Mouse (Mus musculus) embryonic facial prominence, embryonic 10.5 days (tissue): Measurements from ENCODE around the gene Tmem145. TPM values are rescaled to one million over a fixed set of nuclear protein-coding genes. Genes with fewer than 3 reads are reported as not detected.

Source experiments
- DNase-seq: peaks from one replicate; pipeline ENCODE4 v3.0.0-alpha.2; 2017; ENCODE audit warnings: low spot score
- H3K27ac ChIP-seq: fragments of 300-500 bp; sonication (generic); replicated peaks from 2 replicates; pipeline ENCODE4 v1.5.1; 2016; ENCODE audit warnings: mild to moderate bottlenecking
- H3K27me3 ChIP-seq: fragments of 300-500 bp; sonication (generic); replicated peaks from 2 replicates; pipeline ENCODE4 v1.6.1; 2016; ENCODE audit warnings: low read depth, mild to moderate bottlenecking; ENCODE audit not compliant: poor library complexity, severe bottlenecking
- H3K36me3 ChIP-seq: fragments of 300-500 bp; sonication (generic); replicated peaks from 2 replicates; pipeline ENCODE4 v1.6.1; 2016; ENCODE audit warnings: mild to moderate bottlenecking, moderate library complexity
- H3K4me1 ChIP-seq: fragments of 300-500 bp; sonication (generic); 2 replicates; pipeline ENCODE4 v1.6.1; 2016
- H3K4me3 ChIP-seq: fragments of 300-500 bp; sonication (generic); 2 replicates; pipeline ENCODE4 v1.5.1; 2016; ENCODE audit warnings: mild to moderate bottlenecking, moderate library complexity
- H3K9me3 ChIP-seq: fragments of 300-500 bp; sonication (generic); 2 replicates; pipeline ENCODE4 v1.6.1; 2016; ENCODE audit warnings: mild to moderate bottlenecking
- WGBS: fragments of 180-500 bp; shearing (Covaris S2); methylation state at CpG from one replicate; pipeline ENCODE4 v1.1.7; 2016; 5-methylcytosine and 5-hydroxymethylcytosine counted together
- polyA plus RNA-seq: library from polyadenylated mRNA; unstranded; fragments of >200 nt; fragmentation: Nextera tagmentation; extraction: Ambion mirVana; gene quantifications from 2 replicates; pipeline ENCODE4 v1.2.1, GENCODE M21; 2016

Gene Tmem145
- polyA plus RNA-seq, 1 experiment from 2014 or later = 1.0 TPM

DNA sequence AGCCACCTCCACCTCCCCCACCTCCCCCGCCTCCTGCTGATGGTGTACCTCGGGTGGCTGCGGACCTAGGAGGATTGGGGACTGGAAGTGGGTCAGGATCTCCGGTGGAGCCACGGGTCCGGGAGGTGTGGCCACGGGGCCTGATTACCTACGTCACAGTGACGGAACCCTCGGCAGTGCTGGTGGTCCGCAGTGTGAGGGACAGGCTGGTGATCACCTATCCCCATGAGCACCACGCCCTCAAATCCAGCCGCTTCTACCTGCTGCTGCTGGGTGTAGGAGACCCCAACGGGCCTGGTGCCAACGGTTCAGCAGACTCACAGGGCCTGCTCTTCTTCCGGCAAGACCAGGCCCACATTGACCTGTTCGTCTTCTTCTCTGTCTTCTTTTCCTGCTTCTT lies 57.7 kb downstream of the Tmem145 start:
- Histone ChIP-seq H3K27me3 (peaks cover 41% of the 10 kb centered on the region), H3K4me3 (no peak overlapping the region), H3K9me3 (no peaks in the 10 kb centered on the region), H3K27ac (no peak overlapping the region), H3K4me1 (peaks cover 47% of the 10 kb centered on the region), H3K36me3 (peaks cover 65% of the 10 kb centered on the region)
- WGBS = 95% methylated on average over 17 of the region's 17 CpGs
- no peak for DNase-seq

Other genes with a start within 250 kb of the Tmem145 start
- gene Grik5, start 233.8 kb upstream of the Tmem145 start, polyA plus RNA-seq = 4.5 and 5.1 TPM in 2 replicates
- 44.4 and 45.8 TPM in 2 replicates for gene Zfp574, start 233.5 kb upstream of the Tmem145 start, polyA plus RNA-seq
- gene Pou2f2, start 126.4 kb upstream of the Tmem145 start, polyA plus RNA-seq = 4.9 and 6.2 TPM in 2 replicates
- 11.3 and 12.0 TPM in 2 replicates for gene Dedd2, start 85.5 kb upstream of the Tmem145 start, polyA plus RNA-seq
- gene Zfp526, start 84.7 kb upstream of the Tmem145 start, polyA plus RNA-seq = 2.7 and 3.3 TPM in 2 replicates
- gene Gsk3a, start 68.3 kb upstream of the Tmem145 start, polyA plus RNA-seq = 10.6 and 10.7 TPM in 2 replicates
- gene Erf, start 55.3 kb upstream of the Tmem145 start, polyA plus RNA-seq = 10.9 and 11.5 TPM in 2 replicates
- gene Cic, start 38.4 kb upstream of the Tmem145 start, polyA plus RNA-seq = 17.1 and 21.4 TPM in 2 replicates
- 281 and 301 TPM in 2 replicates for gene Pafah1b3, start 8.1 kb upstream of the Tmem145 start, polyA plus RNA-seq
- 0.82 and 0.88 TPM in 2 replicates for gene Prr19, start 4.7 kb upstream of the Tmem145 start, polyA plus RNA-seq
- gene Megf8, start 11.1 kb downstream of the Tmem145 start, polyA plus RNA-seq = 17.6 and 17.7 TPM in 2 replicates
- not detected in 2 replicates for gene Cnfn, start 63.6 kb downstream of the Tmem145 start, polyA plus RNA-seq
- gene Lipe, start 92.6 kb downstream of the Tmem145 start, polyA plus RNA-seq = 7.8 and 11.6 TPM in 2 replicates
- gene Cxcl17, start 106.8 kb downstream of the Tmem145 start, polyA plus RNA-seq = 0.69 and 0.75 TPM in 2 replicates
- gene Ceacam1, start 171.5 kb downstream of the Tmem145 start, polyA plus RNA-seq = 1.5 TPM in 2 replicates
- 0.08 TPM in 1 of 2 replicates, not detected in the other for gene Ceacam2, start 233.8 kb downstream of the Tmem145 start, polyA plus RNA-seq